Mouse (Mus musculus): Measurements from ENCODE around the gene Srd5a1. TPM values are rescaled to one million over a fixed set of nuclear protein-coding genes. Genes with fewer than 3 reads are reported as not detected.

Gene Srd5a1
- 36.1 TPM in 2 replicates for polyA plus RNA-seq (2015; fragmentation: Nextera tagmentation; extraction: Ambion mirVana)

DNA sequence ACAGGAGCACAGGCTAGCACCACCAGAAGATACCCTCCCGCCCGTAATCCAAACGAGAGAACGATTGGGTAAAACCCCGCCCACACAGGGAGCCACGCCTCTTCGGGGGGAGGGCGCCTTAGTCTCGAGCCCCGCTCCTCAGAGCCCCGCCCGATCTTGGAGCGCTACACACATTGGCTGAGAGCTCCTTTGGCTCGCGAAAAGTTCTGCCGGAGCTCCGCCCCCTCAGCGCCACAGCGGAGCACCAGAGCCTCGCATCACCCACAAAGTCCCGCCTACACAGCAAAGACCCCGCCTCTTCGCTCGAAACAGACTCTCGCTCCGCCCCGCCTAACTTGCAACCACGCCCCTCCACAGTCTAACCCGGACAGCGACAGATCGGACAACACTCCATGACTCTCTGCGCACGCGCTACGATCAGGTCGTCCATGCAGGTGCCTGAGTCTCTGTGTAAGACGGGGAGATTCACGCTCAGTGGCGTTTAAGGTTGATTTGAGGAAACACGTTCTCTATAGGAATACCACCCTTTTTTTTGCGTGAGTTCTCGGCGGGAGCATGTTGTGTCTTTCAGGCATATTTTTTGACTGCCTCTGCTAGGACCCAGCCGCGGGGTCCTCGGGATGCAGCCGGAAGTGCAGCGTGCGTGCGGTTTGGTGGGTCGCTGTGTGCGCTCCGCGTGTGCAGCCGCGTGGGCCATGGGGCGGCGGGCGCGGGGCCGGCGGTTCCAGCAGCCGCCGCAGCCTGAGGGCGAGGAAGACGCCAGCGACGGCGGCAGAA, at the start of gene Srd5a1:
Gene Srd5a1, minus strand, starts transcription at position 45 of the 777 bp plus-strand sequence.
- 0 out of 2 replicates have a peak within 1 kb of the TSS, but pooled peaks have one; percentile 0 for H3K27ac ChIP-seq
- WGBS = under 1% methylated on average over 69 of the region's 69 CpGs
- H3K4me2 ChIP-seq (replicated peaks) = peak within 1 kb of the TSS; percentile 92
- peaks cover 18% of the 10 kb centered on the region for H3K4me1 ChIP-seq
- H3K4me3 ChIP-seq = peak within 1 kb of the TSS; percentile 99
- no peaks in the 10 kb centered on the region for H3K9me3 ChIP-seq
- ATAC-seq (ENCODE audit: low FRiP score, low read depth) = peak; percentile 99
- H3K36me3 ChIP-seq = peaks cover 33% of the 10 kb centered on the region
- H3K27me3 ChIP-seq = no peaks in the 10 kb centered on the region
- H3K9ac ChIP-seq = peak within 1 kb of the TSS; percentile 89

DNA sequence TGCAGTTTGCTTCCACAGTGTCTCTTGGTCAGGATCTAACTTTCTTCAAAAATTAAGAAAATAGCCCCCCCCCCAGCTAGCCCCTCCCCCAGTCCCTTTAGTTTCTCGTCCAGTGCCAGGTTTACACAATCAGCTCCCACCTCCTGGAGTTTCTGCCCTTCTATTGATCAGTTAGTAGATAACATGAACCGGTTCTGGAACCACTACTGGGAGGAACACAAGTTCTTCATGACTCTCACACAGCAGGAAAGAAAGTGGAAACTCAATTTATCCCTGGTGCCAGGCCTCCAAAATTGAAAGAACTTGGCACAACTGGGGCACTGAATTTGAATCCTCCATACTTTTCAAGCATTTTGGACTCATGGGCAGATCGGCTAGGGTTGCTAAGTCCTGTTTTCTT, 43.3 kb upstream of the Srd5a1 start:
- WGBS = 80% methylated on average over 3 of the region's 3 CpGs
- H3K4me2 ChIP-seq (replicated peaks) = no peak overlapping the region
- no peaks in the 10 kb centered on the region for H3K9me3 ChIP-seq
- ATAC-seq (ENCODE audit: low FRiP score, low read depth) = no peak
- no peaks in the 10 kb centered on the region for H3K27me3 ChIP-seq
- H3K4me3 ChIP-seq = no peak overlapping the region
- H3K27ac ChIP-seq = no peak overlapping the region
- H3K36me3 ChIP-seq = no peaks in the 10 kb centered on the region
- no peaks in the 10 kb centered on the region for H3K4me1 ChIP-seq
- H3K9ac ChIP-seq = no peak overlapping the region

DNA sequence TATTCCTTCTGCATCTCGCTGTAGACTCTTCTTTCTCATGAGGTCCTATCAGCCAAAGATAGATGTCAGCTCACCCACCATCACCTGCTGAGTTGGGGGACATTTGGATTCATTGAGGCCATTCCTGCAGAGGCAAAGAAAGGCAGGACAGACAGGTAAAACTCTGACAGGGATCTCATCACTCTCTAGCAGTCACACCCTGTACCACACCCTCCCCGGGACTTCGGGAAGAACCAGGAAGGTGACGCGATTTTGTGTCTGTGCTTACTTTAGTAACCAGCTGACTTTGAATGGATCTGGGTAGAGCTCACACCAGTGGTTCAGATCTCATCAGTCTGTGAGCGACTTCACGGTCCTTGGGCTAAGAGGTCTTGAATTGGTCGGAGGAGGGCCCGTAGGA, 35.2 kb upstream of the Srd5a1 start:
- Histone ChIP-seq H3K4me2 (replicated peaks) (no peak overlapping the region), H3K9ac (no peak overlapping the region), H3K4me1 (no peaks in the 10 kb centered on the region), H3K36me3 (0 out of 2 replicates have a peak, but pooled peaks cover 6% of the 10 kb centered on the region), H3K27ac (no peak overlapping the region), H3K27me3 (no peaks in the 10 kb centered on the region), H3K4me3 (no peak overlapping the region), H3K9me3 (no peaks in the 10 kb centered on the region)
- no peak for ATAC-seq (ENCODE audit: low FRiP score, low read depth)
- 85% methylated on average over 9 of the region's 9 CpGs for WGBS

DNA sequence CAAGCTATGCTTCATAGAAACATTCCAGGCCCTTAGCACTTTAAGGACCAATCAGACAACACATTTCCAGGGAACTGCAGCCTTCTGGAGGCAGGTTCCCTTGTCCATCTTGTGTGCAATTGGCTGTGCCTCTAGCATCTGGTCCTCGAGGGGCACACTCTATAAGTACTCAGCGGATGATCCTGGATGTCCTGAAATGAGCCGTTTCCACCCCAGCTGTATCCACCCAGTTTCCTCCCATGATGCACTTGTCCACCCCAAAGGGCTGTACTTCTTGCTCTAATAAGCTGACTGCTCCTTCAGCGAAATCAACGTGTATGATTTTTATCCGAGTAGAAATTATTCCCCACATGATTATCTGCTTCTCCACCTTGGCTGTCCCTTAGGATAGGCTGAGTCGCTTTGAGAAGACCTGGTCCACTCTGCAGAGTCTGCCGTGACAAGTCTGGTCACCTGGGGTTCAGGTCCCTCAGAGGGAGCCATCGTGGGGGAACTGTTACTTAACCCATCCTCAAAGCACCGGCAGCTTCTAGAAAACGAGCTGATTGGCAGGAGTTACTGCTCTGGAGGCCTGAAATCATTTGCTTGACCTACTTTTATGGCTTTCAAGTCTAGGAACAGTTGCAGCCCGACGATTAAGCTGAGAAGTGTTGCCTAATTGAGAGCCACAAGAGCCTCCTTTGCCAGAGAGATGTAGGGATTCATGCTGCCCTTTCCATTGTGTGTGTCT, 34.6 kb upstream of the Srd5a1 start:
- Histone ChIP-seq H3K9ac (no peak overlapping the region), H3K36me3 (0 out of 2 replicates have a peak, but pooled peaks cover 6% of the 10 kb centered on the region), H3K4me2 (replicated peaks) (no peak overlapping the region), H3K4me1 (no peaks in the 10 kb centered on the region), H3K9me3 (no peaks in the 10 kb centered on the region), H3K27me3 (no peaks in the 10 kb centered on the region), H3K4me3 (no peak overlapping the region), H3K27ac (no peak overlapping the region)
- ATAC-seq (ENCODE audit: low FRiP score, low read depth) = no peak
- WGBS = 59% methylated on average over 13 of the region's 13 CpGs

DNA sequence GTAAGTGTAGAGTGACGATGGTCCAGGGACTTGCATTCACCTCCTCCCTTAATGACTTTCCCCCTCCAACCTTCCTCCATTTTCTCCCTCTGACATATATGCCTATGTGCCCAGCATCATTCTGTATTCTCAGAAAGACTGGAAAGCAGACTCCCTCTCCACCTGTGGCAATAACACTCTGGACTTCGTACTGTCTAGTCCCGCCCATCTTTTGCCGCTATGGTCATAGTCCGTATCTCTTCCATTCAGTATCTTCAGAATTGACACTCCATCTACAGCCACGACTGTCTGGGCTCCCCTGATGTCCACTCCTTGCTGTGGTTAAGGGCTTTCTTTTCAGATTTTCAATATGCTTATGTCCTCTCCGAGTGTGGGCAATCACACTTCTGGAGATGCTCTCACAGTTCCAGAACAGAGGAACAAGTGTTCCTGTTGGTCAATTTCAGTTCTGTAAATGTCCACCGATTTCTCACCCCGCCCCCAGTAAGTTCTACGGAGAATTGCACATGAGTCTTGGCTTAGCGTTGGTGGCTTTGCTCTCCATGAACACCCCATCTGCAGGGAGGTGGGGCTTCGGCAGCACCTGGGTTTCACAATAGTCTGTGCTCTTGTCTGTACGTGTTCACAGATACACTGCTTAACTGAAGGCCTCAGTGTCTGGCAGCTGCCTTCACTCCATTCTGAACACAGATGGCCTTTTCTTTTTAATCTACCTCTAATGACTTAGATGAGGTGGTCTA, 33.4 kb upstream of the Srd5a1 start:
- H3K36me3 ChIP-seq = peaks cover 17% of the 10 kb centered on the region
- no peaks in the 10 kb centered on the region for H3K9me3 ChIP-seq
- no peak overlapping the region for H3K4me3 ChIP-seq
- H3K27me3 ChIP-seq = no peaks in the 10 kb centered on the region
- no peaks in the 10 kb centered on the region for H3K4me1 ChIP-seq
- H3K4me2 ChIP-seq (replicated peaks) = no peak overlapping the region
- H3K27ac ChIP-seq = no peak overlapping the region
- no peak overlapping the region for H3K9ac ChIP-seq
- 80% methylated on average over 13 of the region's 13 CpGs for WGBS
- ATAC-seq (ENCODE audit: low FRiP score, low read depth) = no peak

DNA sequence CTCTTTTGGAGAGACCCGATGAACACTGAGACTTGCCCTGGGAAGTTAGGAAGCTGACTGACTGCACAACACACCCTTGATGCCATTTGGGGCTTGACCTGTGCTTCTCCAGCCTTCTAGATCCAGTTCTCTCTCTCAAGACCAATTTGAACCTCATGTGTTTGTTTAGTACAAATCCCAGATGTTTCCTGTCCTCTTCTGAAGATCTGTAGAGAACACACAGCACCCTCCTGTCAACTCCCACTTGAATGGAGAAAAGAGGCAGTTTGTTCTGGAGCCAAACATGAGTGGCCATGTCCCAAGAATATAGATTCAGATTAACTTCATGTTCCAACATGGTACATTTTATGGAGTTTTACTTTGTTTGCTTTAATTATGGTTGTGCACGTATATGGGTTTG, 32.7 kb upstream of the Srd5a1 start:
- H3K9me3 ChIP-seq = no peaks in the 10 kb centered on the region
- no peak overlapping the region for H3K9ac ChIP-seq
- no peak for ATAC-seq (ENCODE audit: low FRiP score, low read depth)
- no peak overlapping the region for H3K4me2 ChIP-seq (replicated peaks)
- H3K4me3 ChIP-seq = no peak overlapping the region
- no peak overlapping the region for H3K27ac ChIP-seq
- no peaks in the 10 kb centered on the region for H3K4me1 ChIP-seq
- 86% methylated on average over 2 of the region's 2 CpGs for WGBS
- H3K36me3 ChIP-seq = peaks cover 22% of the 10 kb centered on the region
- H3K27me3 ChIP-seq = no peaks in the 10 kb centered on the region

DNA sequence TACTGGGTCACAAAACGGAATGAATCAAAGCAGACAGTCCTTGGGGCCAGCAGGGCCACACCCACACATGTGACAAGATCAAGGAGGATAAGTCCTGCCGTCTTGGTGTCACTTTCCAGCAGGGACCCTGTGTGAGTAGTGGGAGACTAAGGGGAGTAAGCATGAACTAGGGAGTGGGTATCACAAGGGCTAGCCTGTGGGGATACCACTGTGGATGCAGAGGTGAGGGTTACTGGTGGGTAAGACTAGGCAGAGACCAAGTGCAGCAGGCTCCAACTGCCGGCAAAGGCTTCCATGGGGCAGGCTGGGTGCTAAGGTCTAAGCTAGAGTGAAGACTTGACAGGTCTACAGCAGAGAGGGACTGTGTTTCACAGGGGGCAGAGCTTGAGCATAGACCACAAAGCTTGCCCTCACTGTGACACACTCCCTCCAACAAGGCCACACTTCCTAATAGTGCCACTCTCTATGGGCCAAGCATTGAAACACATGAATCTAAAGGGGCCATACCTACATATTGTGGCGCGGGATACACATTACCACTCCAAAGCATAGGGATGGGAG, 31.5 kb upstream of the Srd5a1 start:
- H3K9ac ChIP-seq = no peak overlapping the region
- H3K27ac ChIP-seq = no peak overlapping the region
- H3K4me3 ChIP-seq = no peak overlapping the region
- no peaks in the 10 kb centered on the region for H3K27me3 ChIP-seq
- WGBS = 82% methylated on average over 5 of the region's 5 CpGs
- H3K9me3 ChIP-seq = no peaks in the 10 kb centered on the region
- H3K36me3 ChIP-seq = peaks cover 33% of the 10 kb centered on the region
- no peak for ATAC-seq (ENCODE audit: low FRiP score, low read depth)
- H3K4me1 ChIP-seq = no peaks in the 10 kb centered on the region
- no peak overlapping the region for H3K4me2 ChIP-seq (replicated peaks)

DNA sequence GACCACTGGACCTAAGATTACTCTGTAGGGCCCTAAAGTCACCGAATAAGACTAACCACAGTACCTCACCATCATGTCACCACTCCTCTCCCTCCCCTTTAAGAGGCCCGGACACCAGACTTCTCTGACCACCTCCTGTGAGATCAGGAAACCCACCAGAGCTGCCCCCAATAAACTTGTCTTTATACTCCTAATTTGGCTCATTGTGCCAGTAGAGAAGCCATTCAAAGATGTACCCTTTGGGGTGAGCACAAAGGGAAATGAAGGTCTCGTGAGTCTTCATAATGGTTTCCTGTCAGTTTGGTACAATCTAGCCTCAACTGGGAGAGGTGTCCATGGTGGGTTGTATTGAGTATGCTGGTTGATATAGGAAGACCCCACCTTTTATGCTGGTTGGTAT, 29.8 kb upstream of the Srd5a1 start:
- 86% methylated on average over 3 of the region's 3 CpGs for WGBS

DNA sequence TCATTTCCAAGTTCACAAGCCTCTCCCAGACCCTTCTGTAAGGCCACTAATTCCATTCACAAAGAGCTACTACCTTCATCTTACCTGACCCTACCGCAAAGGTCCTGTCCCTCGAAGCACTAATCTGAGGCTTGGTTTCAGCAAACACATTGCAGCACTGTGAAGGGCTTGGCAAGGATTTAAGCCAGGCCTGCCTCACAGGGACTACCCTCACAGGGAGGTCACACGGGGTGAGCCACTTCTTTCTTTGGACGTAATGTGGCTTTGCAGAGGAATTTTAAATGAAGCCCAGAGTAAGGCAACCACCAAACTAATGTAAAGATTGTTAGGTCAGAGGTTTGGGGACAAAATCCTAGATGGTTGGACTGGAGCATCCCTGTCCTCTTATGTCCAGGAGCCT, 29.3 kb upstream of the Srd5a1 start:
- WGBS = 88% methylated on average over 4 of the region's 4 CpGs
- Histone ChIP-seq H3K4me3 (no peak overlapping the region), H3K9me3 (no peaks in the 10 kb centered on the region), H3K27me3 (no peaks in the 10 kb centered on the region), H3K4me1 (no peaks in the 10 kb centered on the region), H3K27ac (no peak overlapping the region), H3K4me2 (replicated peaks) (no peak overlapping the region), H3K9ac (no peak overlapping the region), H3K36me3 (peaks cover 55% of the 10 kb centered on the region)
- ATAC-seq (ENCODE audit: low FRiP score, low read depth) = no peak

More for the DNA sequence above, 29.8 kb upstream of the Srd5a1 start:
- H3K9me3 ChIP-seq = no peaks in the 10 kb centered on the region
- no peaks in the 10 kb centered on the region for H3K4me1 ChIP-seq
- H3K36me3 ChIP-seq = peaks cover 50% of the 10 kb centered on the region
- H3K27ac ChIP-seq = no peak overlapping the region
- H3K4me3 ChIP-seq = no peak overlapping the region
- no peaks in the 10 kb centered on the region for H3K27me3 ChIP-seq
- no peak overlapping the region for H3K4me2 ChIP-seq (replicated peaks)
- no peak overlapping the region for H3K9ac ChIP-seq
- no peak for ATAC-seq (ENCODE audit: low FRiP score, low read depth)

DNA sequence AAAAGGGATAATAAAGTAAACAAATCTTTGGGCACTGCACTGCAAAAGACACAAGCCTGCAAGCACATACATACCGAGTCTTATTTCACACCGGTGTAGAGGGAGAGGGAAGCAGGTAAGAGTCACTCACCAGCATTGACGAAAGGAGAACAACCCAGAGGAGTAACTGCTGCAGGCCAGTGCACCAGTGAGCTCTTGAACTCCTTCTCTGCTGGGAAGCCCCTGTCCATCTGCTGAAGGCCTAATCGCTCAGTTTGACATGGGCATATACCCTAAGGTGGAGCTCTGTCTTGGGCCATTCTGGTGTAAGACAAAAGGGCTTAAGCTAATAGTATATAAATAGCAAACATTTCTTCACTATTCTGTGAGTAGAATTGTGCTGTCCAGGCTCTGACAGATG, 28.9 kb upstream of the Srd5a1 start:
- no peaks in the 10 kb centered on the region for H3K4me1 ChIP-seq
- no peak overlapping the region for H3K4me3 ChIP-seq
- no peak overlapping the region for H3K9ac ChIP-seq
- no peak overlapping the region for H3K4me2 ChIP-seq (replicated peaks)
- no peak for ATAC-seq (ENCODE audit: low FRiP score, low read depth)
- 90% methylated on average over 4 of the region's 4 CpGs for WGBS
- H3K27me3 ChIP-seq = no peaks in the 10 kb centered on the region
- no peak overlapping the region for H3K27ac ChIP-seq
- H3K36me3 ChIP-seq = peaks cover 59% of the 10 kb centered on the region
- H3K9me3 ChIP-seq = no peaks in the 10 kb centered on the region

DNA sequence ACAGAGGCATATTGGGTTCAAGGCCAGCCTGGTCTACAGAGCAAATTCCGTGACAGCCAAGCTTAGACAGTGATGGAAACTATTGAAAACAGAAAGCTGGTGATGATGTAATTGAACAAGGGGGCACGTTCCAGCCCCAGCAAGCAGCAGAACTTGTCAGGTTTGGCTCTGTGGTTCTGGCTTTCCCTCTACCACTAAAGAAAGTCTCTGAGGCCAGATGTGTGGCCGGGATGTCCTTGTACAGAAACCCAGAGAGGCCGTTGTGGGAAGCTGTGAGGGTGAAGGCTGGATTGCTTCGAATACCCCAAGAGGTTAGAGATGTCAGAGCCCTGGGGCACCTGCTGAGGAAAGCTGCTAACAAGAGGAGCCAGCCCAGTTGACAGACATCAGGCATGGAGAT, 28.0 kb upstream of the Srd5a1 start:
- H3K9ac ChIP-seq = no peak overlapping the region
- H3K27ac ChIP-seq = no peak overlapping the region
- H3K4me1 ChIP-seq = no peaks in the 10 kb centered on the region
- WGBS = 84% methylated on average over 5 of the region's 5 CpGs
- peaks cover 68% of the 10 kb centered on the region for H3K36me3 ChIP-seq
- H3K9me3 ChIP-seq = no peaks in the 10 kb centered on the region
- no peak overlapping the region for H3K4me3 ChIP-seq
- no peaks in the 10 kb centered on the region for H3K27me3 ChIP-seq
- H3K4me2 ChIP-seq (replicated peaks) = no peak overlapping the region
- no peak for ATAC-seq (ENCODE audit: low FRiP score, low read depth)
